Mouse (Mus musculus) forebrain, embryonic 10.5 days (tissue): ENCODE measurements around the gene Jph3. TPM values are rescaled to one million over a fixed set of nuclear protein-coding genes. Genes with fewer than 3 reads are reported as not detected.

ENCODE experiments used
- DNase-seq: peaks from one replicate; pipeline ENCODE4 v3.0.0-alpha.2; 2017; ENCODE audit warnings: low spot score; ENCODE audit errors: extremely low spot score
- H3K27ac ChIP-seq: fragments of 300-500 bp; sonication (generic); 2 replicates; pipeline ENCODE4 v1.5.1; 2016; ENCODE audit warnings: mild to moderate bottlenecking
- H3K27me3 ChIP-seq: fragments of 300-500 bp; sonication (generic); 2 replicates; pipeline ENCODE4 v1.6.1; 2016; ENCODE audit warnings: mild to moderate bottlenecking; ENCODE audit not compliant: poor library complexity, severe bottlenecking
- H3K36me3 ChIP-seq: fragments of 300-500 bp; sonication (generic); replicated peaks from 2 replicates; pipeline ENCODE4 v1.6.1; 2016; ENCODE audit warnings: mild to moderate bottlenecking, moderate library complexity
- H3K4me1 ChIP-seq: fragments of 300-500 bp; sonication (generic); 2 replicates; pipeline ENCODE4 v1.6.1; 2016
- H3K4me3 ChIP-seq: fragments of 300-500 bp; sonication (generic); 2 replicates; pipeline ENCODE4 v1.5.1; 2016; ENCODE audit warnings: mild to moderate bottlenecking, moderate library complexity
- H3K9me3 ChIP-seq: fragments of 300-500 bp; sonication (generic); 2 replicates; pipeline ENCODE4 v1.6.1; 2016; ENCODE audit warnings: mild to moderate bottlenecking, moderate library complexity
- WGBS: fragments of 180-500 bp; shearing (Covaris S2); methylation state at CpG from one replicate; pipeline ENCODE4 v1.1.7; 2016; 5-methylcytosine and 5-hydroxymethylcytosine counted together
- polyA plus RNA-seq: library from polyadenylated mRNA; unstranded; fragments of >200 nt; fragmentation: Nextera tagmentation; extraction: Ambion mirVana; gene quantifications from 2 replicates; pipeline ENCODE4 v1.2.1, GENCODE M21; 2016

Jph3 gene
- polyA plus RNA-seq, result 5.6 and 7.7 TPM in 2 replicates

- H3K4me3 ChIP-seq, result peak within 1 kb of the TSS; percentile 62
- peak within 1 kb of the TSS; percentile 60; the same call in 1 of the 2 replicates for H3K27ac ChIP-seq
- peaks cover 27% of the 10 kb centered on the region for H3K4me1 ChIP-seq
- DNase-seq, result no peak
- peaks cover 8% of the 10 kb centered on the region for H3K9me3 ChIP-seq
- H3K27me3 ChIP-seq, result peaks cover 73% of the 10 kb centered on the region
- H3K36me3 ChIP-seq, result no peaks in the 10 kb centered on the region
- 5% methylated on average over 12 of the region's 12 CpGs for WGBS
These were observed at the start of gene Jph3 for GRCm38 (mm10) chr8:121729323-121729722. TSS of gene Jph3 (plus strand) at chr8:121729623.

- Histone ChIP-seq H3K4me3 (no peak overlapping the region), H3K9me3 (no peaks in the 10 kb centered on the region)
- 85% methylated on average over 4 of the region's 4 CpGs for WGBS
These were observed 48.5 kb upstream of the Jph3 start for GRCm38 (mm10) chr8:121680896-121681295.

GRCm38 (mm10) chr8:121681457-121681856, 48.0 kb upstream of the Jph3 start:
- Histone ChIP-seq H3K9me3 (no peaks in the 10 kb centered on the region), H3K27me3 (no peaks in the 10 kb centered on the region), H3K4me3 (no peak overlapping the region), H3K4me1 (no peaks in the 10 kb centered on the region; the same call in 1 of the 2 replicates), H3K36me3 (no peaks in the 10 kb centered on the region), H3K27ac (no peak overlapping the region)
- DNase-seq, result no peak
- 59% methylated on average over 10 of the region's 10 CpGs for WGBS

More at GRCm38 (mm10) chr8:121680896-121681295, 48.5 kb upstream of the Jph3 start:
- H3K36me3 ChIP-seq, result no peaks in the 10 kb centered on the region
- no peak for DNase-seq
- H3K4me1 ChIP-seq, result no peaks in the 10 kb centered on the region; the same call in 1 of the 2 replicates
- no peaks in the 10 kb centered on the region for H3K27me3 ChIP-seq
- no peak overlapping the region for H3K27ac ChIP-seq

GRCm38 (mm10) chr8:121683083-121683832, 46.2 kb upstream of the Jph3 start:
- no peaks in the 10 kb centered on the region for H3K27me3 ChIP-seq
- H3K36me3 ChIP-seq, result no peaks in the 10 kb centered on the region
- no peak overlapping the region for H3K27ac ChIP-seq
- H3K9me3 ChIP-seq, result no peaks in the 10 kb centered on the region
- WGBS, result 86% methylated on average over 10 of the region's 10 CpGs
- H3K4me3 ChIP-seq, result no peak overlapping the region
- no peak for DNase-seq
- H3K4me1 ChIP-seq, result peaks cover 10% of the 10 kb centered on the region

- no peaks in the 10 kb centered on the region for H3K36me3 ChIP-seq
- no peak overlapping the region for H3K4me3 ChIP-seq
- H3K27me3 ChIP-seq, result no peaks in the 10 kb centered on the region
- H3K4me1 ChIP-seq, result peaks cover 19% of the 10 kb centered on the region
- DNase-seq, result peak; percentile 46
- H3K9me3 ChIP-seq, result no peaks in the 10 kb centered on the region
- no peak overlapping the region for H3K27ac ChIP-seq
- WGBS, result 24% methylated on average over 4 of the region's 4 CpGs
These were observed 44.0 kb upstream of the Jph3 start for GRCm38 (mm10) chr8:121685419-121685818.

GRCm38 (mm10) chr8:121687455-121688161, 41.8 kb upstream of the Jph3 start:
- Histone ChIP-seq H3K27ac (peak overlapping the region; percentile 49), H3K4me3 (no peak overlapping the region), H3K4me1 (peaks cover 19% of the 10 kb centered on the region), H3K36me3 (no peaks in the 10 kb centered on the region), H3K9me3 (no peaks in the 10 kb centered on the region), H3K27me3 (no peaks in the 10 kb centered on the region)
- peak; percentile 35 for DNase-seq
- WGBS, result 56% methylated on average over 14 of the region's 14 CpGs

GRCm38 (mm10) chr8:121688496-121688895, 40.9 kb upstream of the Jph3 start:
- 38% methylated on average over 5 of the region's 5 CpGs for WGBS
- no peaks in the 10 kb centered on the region for H3K9me3 ChIP-seq
- no peaks in the 10 kb centered on the region for H3K27me3 ChIP-seq
- H3K4me3 ChIP-seq, result no peak overlapping the region
- no peak for DNase-seq
- H3K4me1 ChIP-seq, result peaks cover 19% of the 10 kb centered on the region
- H3K27ac ChIP-seq, result peak overlapping the region; percentile 49
- no peaks in the 10 kb centered on the region for H3K36me3 ChIP-seq

GRCm38 (mm10) chr8:121694453-121694852, 35.0 kb upstream of the Jph3 start:
- H3K27me3 ChIP-seq, result no peaks in the 10 kb centered on the region
- no peak overlapping the region for H3K27ac ChIP-seq
- H3K36me3 ChIP-seq, result no peaks in the 10 kb centered on the region
- no peaks in the 10 kb centered on the region for H3K9me3 ChIP-seq
- peak; percentile 45 for DNase-seq
- peaks cover 19% of the 10 kb centered on the region for H3K4me1 ChIP-seq
- WGBS, result 56% methylated on average over 4 of the region's 4 CpGs
- H3K4me3 ChIP-seq, result no peak overlapping the region

GRCm38 (mm10) chr8:121695585-121696184, 33.7 kb upstream of the Jph3 start:
- DNase-seq, result no peak
- H3K4me1 ChIP-seq, result peaks cover 19% of the 10 kb centered on the region
- no peak overlapping the region for H3K4me3 ChIP-seq
- H3K27ac ChIP-seq, result no peak overlapping the region
- WGBS, result 89% methylated on average over 6 of the region's 6 CpGs
- no peaks in the 10 kb centered on the region for H3K36me3 ChIP-seq
- H3K9me3 ChIP-seq, result no peaks in the 10 kb centered on the region
- no peaks in the 10 kb centered on the region for H3K27me3 ChIP-seq

GRCm38 (mm10) chr8:121697735-121698614, 31.4 kb upstream of the Jph3 start:
- H3K4me3 ChIP-seq, result peak overlapping the region; percentile 42
- peak; percentile 46 for DNase-seq
- H3K27ac ChIP-seq, result peak overlapping the region; percentile 78
- no peaks in the 10 kb centered on the region for H3K36me3 ChIP-seq
- WGBS, result 2% methylated on average over 17 of the region's 17 CpGs
- H3K27me3 ChIP-seq, result no peaks in the 10 kb centered on the region
- no peaks in the 10 kb centered on the region for H3K9me3 ChIP-seq
- H3K4me1 ChIP-seq, result peaks cover 19% of the 10 kb centered on the region

GRCm38 (mm10) chr8:121698615-121699101, 30.8 kb upstream of the Jph3 start:
- H3K4me1 ChIP-seq, result peaks cover 19% of the 10 kb centered on the region
- no peak for DNase-seq
- no peaks in the 10 kb centered on the region for H3K36me3 ChIP-seq
- peak overlapping the region; percentile 42 for H3K4me3 ChIP-seq
- no peaks in the 10 kb centered on the region for H3K27me3 ChIP-seq
- H3K27ac ChIP-seq, result peak overlapping the region; percentile 78
- H3K9me3 ChIP-seq, result no peaks in the 10 kb centered on the region
- 8% methylated on average over 9 of the region's 9 CpGs for WGBS

- H3K27me3 ChIP-seq, result no peaks in the 10 kb centered on the region
- H3K4me1 ChIP-seq, result peaks cover 21% of the 10 kb centered on the region
- DNase-seq, result no peak
- H3K27ac ChIP-seq, result no peak overlapping the region
- H3K4me3 ChIP-seq, result no peak overlapping the region
- no peaks in the 10 kb centered on the region for H3K9me3 ChIP-seq
- WGBS, result 94% methylated on average over 2 of the region's 2 CpGs
- no peaks in the 10 kb centered on the region for H3K36me3 ChIP-seq
These were observed 29.5 kb upstream of the Jph3 start for GRCm38 (mm10) chr8:121699936-121700335.
